Mouse (Mus musculus): ENCODE results near the gene Map3k7cl. TPM values are rescaled to one million over a fixed set of nuclear protein-coding genes. Genes with fewer than 3 reads are reported as not detected.

The Map3k7cl gene
- polyA plus RNA-seq, 1 experiment from 2014 or later, result not detected

DNA sequence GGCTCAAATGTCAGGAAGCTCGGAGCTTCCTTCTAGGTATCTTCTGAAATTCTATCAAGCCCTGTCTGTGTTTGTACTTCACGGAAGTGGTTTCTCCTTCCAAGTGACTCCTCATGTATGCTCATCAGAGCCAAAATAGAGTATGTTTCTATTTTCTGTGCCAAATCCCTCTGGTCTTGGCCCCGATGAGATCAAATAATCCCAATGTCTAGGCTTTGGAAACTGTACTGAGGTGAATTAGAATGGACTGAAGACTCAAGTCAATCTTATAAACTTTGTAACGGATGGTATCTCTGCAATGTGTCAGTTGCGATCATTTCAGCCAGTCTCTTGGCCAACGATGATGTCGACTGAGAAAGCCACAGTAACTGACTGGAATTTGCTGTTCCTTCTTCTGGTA is 15.1 kb downstream of the Map3k7cl start:
- H3K4me3 ChIP-seq, result no peak overlapping the region
- H3K27ac ChIP-seq (replicated peaks), result no peak overlapping the region
- H3K9me3 ChIP-seq, result no peaks in the 10 kb centered on the region
- no peaks in the 10 kb centered on the region for H3K4me1 ChIP-seq (replicated peaks)
- H3K4me2 ChIP-seq, result no peak overlapping the region
- H3K27me3 ChIP-seq, result no peaks in the 10 kb centered on the region
- ATAC-seq (ENCODE audit: low read depth), result no peak
- H3K9ac ChIP-seq, result no peak overlapping the region
- WGBS, result 94% methylated on average over 7 of the region's 7 CpGs
- H3K36me3 ChIP-seq, result no peaks in the 10 kb centered on the region

DNA sequence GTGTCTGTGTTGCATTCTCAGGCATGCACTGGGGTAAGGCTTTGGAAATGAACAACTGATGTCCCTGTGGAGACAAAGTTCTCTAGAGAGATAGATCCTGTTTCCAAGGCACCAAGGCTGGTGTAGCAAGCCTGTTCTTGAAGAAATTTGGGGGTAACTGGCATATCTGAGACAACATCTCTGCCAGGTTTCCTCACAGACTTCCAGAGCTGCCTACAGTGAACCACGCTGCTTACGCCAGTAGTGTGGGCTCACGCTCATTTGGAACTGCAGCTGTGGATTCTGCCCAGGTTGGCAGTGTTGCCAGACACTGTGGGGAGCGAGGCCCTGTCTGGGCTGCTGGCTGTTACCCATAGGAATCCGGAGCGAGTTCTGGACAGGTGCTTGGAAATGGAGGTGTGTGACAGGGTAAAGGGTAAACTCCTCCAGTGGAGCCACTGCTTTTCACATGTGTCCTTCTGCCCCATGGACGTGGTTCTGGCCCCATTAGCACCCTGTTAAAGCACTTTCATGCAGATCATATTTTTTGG is 16.5 kb downstream of the Map3k7cl start:
- H3K4me3 ChIP-seq, result no peak overlapping the region
- H3K4me1 ChIP-seq (replicated peaks), result no peaks in the 10 kb centered on the region
- H3K27me3 ChIP-seq, result no peaks in the 10 kb centered on the region
- H3K36me3 ChIP-seq, result no peaks in the 10 kb centered on the region
- H3K9ac ChIP-seq, result no peak overlapping the region
- no peak overlapping the region for H3K27ac ChIP-seq (replicated peaks)
- WGBS, result 91% methylated on average over 7 of the region's 7 CpGs
- no peak for ATAC-seq (ENCODE audit: low read depth)
- no peak overlapping the region for H3K4me2 ChIP-seq
- no peaks in the 10 kb centered on the region for H3K9me3 ChIP-seq

DNA sequence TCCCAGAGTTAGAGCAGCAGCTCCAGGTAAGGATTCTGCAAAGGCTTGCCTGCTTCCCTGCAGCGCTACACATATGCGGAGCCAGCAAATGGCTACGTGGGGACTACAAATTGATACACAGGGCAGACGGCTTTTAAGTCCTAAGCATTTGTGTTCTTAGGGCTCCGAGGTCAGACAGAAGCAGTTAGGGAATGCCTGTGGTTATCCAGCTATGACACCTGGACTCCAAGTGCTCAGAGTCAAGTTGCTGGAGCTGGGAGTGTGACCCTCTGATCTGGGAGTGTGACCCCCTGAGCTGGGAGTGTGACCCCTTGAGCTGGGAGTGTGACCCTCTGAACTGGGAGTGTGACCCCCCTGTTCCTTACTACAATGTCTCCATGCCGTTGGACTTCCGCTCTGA is 17.2 kb downstream of the Map3k7cl start:
- Histone ChIP-seq H3K4me1 (replicated peaks) (no peaks in the 10 kb centered on the region), H3K27me3 (no peaks in the 10 kb centered on the region), H3K27ac (replicated peaks) (no peak overlapping the region), H3K9ac (no peak overlapping the region), H3K9me3 (no peaks in the 10 kb centered on the region), H3K4me3 (no peak overlapping the region), H3K36me3 (no peaks in the 10 kb centered on the region), H3K4me2 (no peak overlapping the region)
- no peak for ATAC-seq (ENCODE audit: low read depth)
- 80% methylated on average over 7 of the region's 7 CpGs for WGBS

DNA sequence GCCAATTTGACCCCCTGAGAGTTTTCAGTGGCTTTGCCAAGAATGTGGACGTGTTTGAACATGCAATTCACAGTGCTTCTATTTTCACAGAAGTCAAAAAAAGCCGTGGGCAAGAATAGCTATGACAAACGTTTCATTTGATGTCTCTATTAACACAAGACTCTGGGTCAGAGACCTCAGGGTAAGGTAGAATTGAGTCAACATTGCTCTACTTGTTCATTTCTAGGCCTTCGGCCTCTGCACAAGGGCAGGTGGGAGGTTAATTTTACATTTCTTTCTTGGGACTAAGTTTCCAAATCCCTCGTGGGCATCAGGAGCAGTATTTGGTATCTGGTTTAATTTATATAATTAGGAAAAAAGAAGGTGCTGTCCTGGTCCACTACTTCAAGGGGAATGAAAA is 20.3 kb downstream of the Map3k7cl start:
- no peak overlapping the region for H3K9ac ChIP-seq

DNA sequence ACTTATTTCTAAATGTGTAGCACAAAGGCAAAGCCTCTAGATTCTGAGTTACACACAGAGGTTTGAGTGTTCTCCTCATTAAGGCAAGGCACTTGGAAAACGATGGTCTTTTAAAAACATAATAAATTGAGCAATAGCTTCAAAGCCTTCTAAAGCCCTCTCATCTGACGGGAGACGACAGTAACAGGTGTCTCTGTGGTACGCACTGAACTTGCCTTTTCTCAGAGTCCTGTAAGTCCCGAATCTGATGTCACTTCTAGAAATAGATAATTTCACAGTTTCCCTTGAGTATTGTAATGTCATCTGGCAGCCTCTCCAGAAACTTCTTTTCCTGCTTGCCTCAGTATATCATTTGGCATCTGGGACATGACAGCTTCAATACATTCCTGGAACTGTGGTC is 21.0 kb downstream of the Map3k7cl start:
- H3K9ac ChIP-seq, result no peak overlapping the region
- ATAC-seq (ENCODE audit: low read depth), result no peak
- no peak overlapping the region for H3K4me2 ChIP-seq
- no peaks in the 10 kb centered on the region for H3K36me3 ChIP-seq
- WGBS, result 72% methylated on average over 5 of the region's 5 CpGs
- H3K27ac ChIP-seq (replicated peaks), result no peak overlapping the region
- no peak overlapping the region for H3K4me3 ChIP-seq
- H3K27me3 ChIP-seq, result no peaks in the 10 kb centered on the region
- H3K9me3 ChIP-seq, result no peaks in the 10 kb centered on the region
- no peaks in the 10 kb centered on the region for H3K4me1 ChIP-seq (replicated peaks)

More for the DNA sequence above, 20.3 kb downstream of the Map3k7cl start:
- Histone ChIP-seq H3K36me3 (no peaks in the 10 kb centered on the region), H3K9me3 (no peaks in the 10 kb centered on the region), H3K4me3 (no peak overlapping the region), H3K4me2 (no peak overlapping the region), H3K4me1 (replicated peaks) (no peaks in the 10 kb centered on the region), H3K27ac (replicated peaks) (no peak overlapping the region), H3K27me3 (no peaks in the 10 kb centered on the region)
- 78% methylated on average over 5 of the region's 5 CpGs for WGBS
- ATAC-seq (ENCODE audit: low read depth), result no peak

DNA sequence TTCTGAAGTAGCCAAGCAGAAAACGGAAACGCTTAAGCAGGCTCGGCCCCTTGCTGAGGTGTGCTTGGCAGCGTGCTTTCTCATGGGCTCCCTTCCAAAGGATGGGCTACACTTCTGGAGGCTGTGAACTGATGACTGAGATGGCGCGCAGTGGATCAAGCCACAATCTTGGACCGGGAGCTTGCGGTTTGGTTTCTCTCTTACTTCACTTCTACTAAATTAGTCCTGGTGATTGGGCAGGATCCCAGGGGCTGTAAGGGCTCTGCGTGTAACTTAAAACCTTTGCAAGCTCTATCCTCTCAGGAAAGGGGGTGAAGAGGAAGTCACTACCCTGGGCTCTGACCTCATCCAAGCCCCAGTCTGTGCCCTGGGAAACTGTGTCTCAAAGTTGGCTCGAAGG is 22.5 kb downstream of the Map3k7cl start:
- no peak for ATAC-seq (ENCODE audit: low read depth)
- Histone ChIP-seq H3K36me3 (no peaks in the 10 kb centered on the region), H3K9me3 (no peaks in the 10 kb centered on the region), H3K4me3 (no peak overlapping the region), H3K27me3 (no peaks in the 10 kb centered on the region), H3K4me1 (replicated peaks) (0 out of 2 replicates have a peak, but pooled peaks cover 5% of the 10 kb centered on the region), H3K4me2 (no peak overlapping the region), H3K9ac (no peak overlapping the region), H3K27ac (replicated peaks) (no peak overlapping the region)
- 77% methylated on average over 10 of the region's 10 CpGs for WGBS

DNA sequence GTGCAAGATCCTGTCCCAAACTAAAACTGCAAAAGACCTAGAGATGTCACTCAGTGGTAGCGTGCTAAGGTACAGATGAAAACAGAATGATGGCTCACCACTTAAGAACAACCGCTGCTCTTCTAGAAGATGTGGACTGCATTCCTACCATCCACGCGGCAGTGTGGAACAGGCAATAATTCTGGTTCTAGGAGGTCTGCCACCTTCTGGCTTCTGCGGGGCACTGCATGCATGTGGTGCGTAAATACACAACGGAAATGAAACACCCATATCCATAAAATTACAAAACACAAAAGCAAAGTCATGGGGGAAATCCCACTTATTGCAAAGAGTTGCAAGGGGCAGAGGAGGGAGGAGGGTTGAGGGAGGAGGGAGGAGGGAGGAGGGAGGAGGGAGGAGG is 25.8 kb downstream of the Map3k7cl start:
- Histone ChIP-seq H3K36me3 (no peaks in the 10 kb centered on the region), H3K9me3 (no peaks in the 10 kb centered on the region), H3K4me2 (no peak overlapping the region), H3K27me3 (no peaks in the 10 kb centered on the region), H3K9ac (no peak overlapping the region), H3K4me3 (no peak overlapping the region), H3K27ac (replicated peaks) (no peak overlapping the region), H3K4me1 (replicated peaks) (0 out of 2 replicates have a peak, but pooled peaks cover 5% of the 10 kb centered on the region)
- ATAC-seq (ENCODE audit: low read depth), result 0 out of 2 replicates have a peak, but pooled peaks have one; percentile 40
- 91% methylated on average over 7 of the region's 7 CpGs for WGBS

DNA sequence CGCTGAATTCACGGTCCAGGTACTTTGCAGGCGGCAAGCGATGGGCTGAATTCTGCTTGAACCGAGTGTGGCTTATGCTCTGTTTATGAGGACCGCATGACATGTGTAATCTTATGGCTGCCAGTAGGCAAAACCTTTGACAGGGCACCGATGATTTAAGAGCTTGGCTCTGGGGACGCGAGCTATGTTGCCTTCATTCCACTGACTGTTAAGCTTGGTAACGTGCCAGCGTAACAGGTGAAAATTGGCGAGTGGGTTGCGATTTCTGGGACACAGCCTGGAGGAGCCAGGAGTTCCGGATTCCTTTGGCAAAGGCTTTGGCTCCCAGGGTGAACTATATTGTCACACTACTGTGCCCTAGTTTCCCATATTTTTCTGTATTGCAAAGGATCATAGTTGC is 26.3 kb downstream of the Map3k7cl start:
- Histone ChIP-seq H3K4me1 (replicated peaks) (0 out of 2 replicates have a peak, but pooled peaks cover 5% of the 10 kb centered on the region), H3K4me3 (no peak overlapping the region), H3K36me3 (no peaks in the 10 kb centered on the region), H3K27ac (replicated peaks) (no peak overlapping the region), H3K4me2 (no peak overlapping the region), H3K27me3 (no peaks in the 10 kb centered on the region), H3K9ac (no peak overlapping the region), H3K9me3 (no peaks in the 10 kb centered on the region)
- peak; percentile 50 for ATAC-seq (ENCODE audit: low read depth)
- 70% methylated on average over 14 of the region's 14 CpGs for WGBS

DNA sequence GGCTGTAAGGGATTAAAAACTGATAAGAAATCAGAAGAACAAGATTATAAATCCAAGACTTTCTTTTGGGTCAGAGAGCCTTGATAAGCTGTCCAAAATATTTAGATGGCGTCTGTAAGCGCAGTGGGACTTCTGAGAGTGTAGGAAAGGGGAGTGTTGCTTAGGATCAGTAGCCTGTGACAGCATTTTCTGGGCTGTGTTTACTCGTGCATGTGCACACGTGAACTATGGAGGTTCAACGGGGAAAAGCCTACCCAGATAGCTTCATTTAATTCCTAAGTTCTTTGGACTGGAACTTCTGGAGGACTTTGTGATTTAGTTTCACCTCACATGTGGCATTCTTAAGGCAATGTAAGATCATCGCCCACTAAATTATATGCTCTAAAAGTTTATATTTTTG is 29.6 kb downstream of the Map3k7cl start:
- H3K27me3 ChIP-seq, result no peaks in the 10 kb centered on the region
- no peak overlapping the region for H3K4me3 ChIP-seq
- WGBS, result 94% methylated on average over 6 of the region's 6 CpGs
- 0 out of 2 replicates have a peak, but pooled peaks cover 5% of the 10 kb centered on the region for H3K4me1 ChIP-seq (replicated peaks)
- H3K9me3 ChIP-seq, result no peaks in the 10 kb centered on the region
- no peak overlapping the region for H3K4me2 ChIP-seq
- H3K36me3 ChIP-seq, result no peaks in the 10 kb centered on the region
- H3K9ac ChIP-seq, result no peak overlapping the region
- no peak overlapping the region for H3K27ac ChIP-seq (replicated peaks)
- ATAC-seq (ENCODE audit: low read depth), result no peak

DNA sequence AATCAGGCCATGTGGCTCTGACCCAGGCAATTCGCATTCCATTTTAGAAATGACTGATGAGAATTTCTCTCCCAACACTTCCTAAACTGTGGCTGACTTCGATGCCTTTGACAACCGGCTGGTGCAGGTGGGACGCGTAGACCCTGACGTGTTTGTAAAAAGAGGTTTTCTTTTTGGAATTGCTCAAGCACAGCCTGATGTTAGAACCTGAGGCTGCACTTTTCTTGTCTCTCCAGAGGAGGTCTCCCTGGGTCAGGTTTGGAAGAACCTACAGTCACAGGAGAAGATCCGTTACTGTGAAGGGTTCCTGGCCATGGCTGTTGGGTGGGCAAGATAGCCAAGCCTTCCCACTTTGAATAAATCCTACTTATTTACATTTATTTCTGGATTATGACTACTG is 31.5 kb downstream of the Map3k7cl start:
- no peaks in the 10 kb centered on the region for H3K9me3 ChIP-seq
- 85% methylated on average over 7 of the region's 7 CpGs for WGBS
- H3K9ac ChIP-seq, result no peak overlapping the region
- H3K4me1 ChIP-seq (replicated peaks), result 0 out of 2 replicates have a peak, but pooled peaks cover under 1% of the 10 kb centered on the region
- no peak overlapping the region for H3K27ac ChIP-seq (replicated peaks)
- H3K4me3 ChIP-seq, result no peak overlapping the region
- no peak overlapping the region for H3K4me2 ChIP-seq
- H3K36me3 ChIP-seq, result no peaks in the 10 kb centered on the region
- ATAC-seq (ENCODE audit: low read depth), result no peak
- H3K27me3 ChIP-seq, result no peaks in the 10 kb centered on the region

DNA sequence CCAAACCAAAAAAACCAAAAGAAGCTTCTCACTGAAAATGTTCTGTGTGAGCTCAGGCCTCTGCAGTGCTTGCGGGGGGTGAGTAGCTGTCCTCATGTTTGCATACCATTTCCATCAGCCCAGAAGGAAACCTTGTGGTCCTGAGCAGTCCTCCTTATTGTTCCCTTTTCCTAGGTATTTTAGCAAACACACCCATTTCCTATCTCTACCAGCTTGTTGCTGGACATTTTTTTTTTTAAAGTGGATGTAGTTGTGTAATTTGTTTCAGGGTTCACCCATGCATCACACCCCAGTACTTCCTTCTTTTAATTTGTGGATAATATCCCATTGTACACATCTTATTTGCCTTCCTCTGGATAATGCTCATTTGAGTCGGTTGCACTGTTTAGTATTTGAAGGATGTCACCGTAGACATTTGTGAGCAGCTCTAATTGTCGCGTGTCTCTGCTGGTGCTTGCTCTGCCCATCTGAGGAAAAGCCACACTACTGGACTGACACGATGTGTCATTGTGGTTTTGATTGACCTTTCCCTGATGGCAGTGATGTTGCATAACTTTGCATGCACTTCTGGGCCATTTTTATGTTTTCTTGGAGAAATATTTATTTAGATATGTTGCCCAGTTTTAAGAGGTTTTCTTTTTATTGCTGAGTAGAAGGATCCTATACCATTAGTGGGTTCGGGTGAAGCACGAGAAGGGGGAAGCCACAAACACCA is 32.6 kb downstream of the Map3k7cl start:
- Histone ChIP-seq H3K27ac (replicated peaks) (no peak overlapping the region), H3K4me3 (no peak overlapping the region), H3K9ac (no peak overlapping the region), H3K27me3 (no peaks in the 10 kb centered on the region), H3K9me3 (no peaks in the 10 kb centered on the region), H3K36me3 (no peaks in the 10 kb centered on the region), H3K4me1 (replicated peaks) (no peaks in the 10 kb centered on the region), H3K4me2 (no peak overlapping the region)
- ATAC-seq (ENCODE audit: low read depth), result no peak
- WGBS, result 87% methylated on average over 8 of the region's 8 CpGs

DNA sequence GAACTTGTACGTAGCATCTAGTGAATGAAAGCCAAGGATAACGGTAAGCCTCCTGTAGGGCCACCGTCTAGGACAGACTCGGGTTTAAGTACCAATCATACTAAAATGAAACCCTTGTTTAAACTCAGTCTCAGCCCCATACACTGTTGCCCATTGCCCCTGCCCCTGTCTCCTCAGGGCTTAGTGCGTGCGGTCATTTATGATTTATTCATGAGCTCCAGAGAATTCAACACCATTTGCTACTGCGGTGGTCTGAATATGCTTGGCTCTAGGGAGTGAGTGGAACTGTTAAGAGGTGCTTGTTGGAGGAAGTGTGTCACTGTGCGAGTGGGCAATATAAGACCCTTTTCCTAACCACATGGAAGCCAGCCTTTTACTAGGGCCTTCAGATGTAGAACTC is 34.7 kb downstream of the Map3k7cl start:
- Histone ChIP-seq H3K4me2 (no peak overlapping the region), H3K27ac (replicated peaks) (no peak overlapping the region), H3K36me3 (no peaks in the 10 kb centered on the region), H3K9ac (no peak overlapping the region), H3K4me1 (replicated peaks) (no peaks in the 10 kb centered on the region), H3K4me3 (no peak overlapping the region), H3K9me3 (no peaks in the 10 kb centered on the region), H3K27me3 (no peaks in the 10 kb centered on the region)
- ATAC-seq (ENCODE audit: low read depth), result no peak
- 71% methylated on average over 8 of the region's 8 CpGs for WGBS

DNA sequence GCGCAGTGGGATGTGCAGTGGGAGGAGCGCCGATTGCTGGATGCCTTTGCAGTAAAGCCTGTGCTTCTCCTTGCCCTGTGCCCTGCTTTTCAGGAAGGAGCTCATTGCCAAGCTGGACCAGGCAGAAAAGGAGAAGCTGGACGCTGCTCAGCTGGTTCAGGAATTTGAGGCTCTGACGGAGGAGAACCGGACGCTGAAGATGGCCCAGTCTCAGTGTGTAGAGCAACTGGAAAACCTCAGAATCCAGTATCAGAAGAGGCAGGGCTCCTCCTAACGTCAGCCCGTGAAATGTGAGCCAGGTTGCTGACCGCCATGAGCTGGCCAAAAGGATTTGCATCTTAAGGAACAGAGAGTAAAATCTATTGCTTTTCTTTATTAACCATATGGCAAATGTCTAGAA is 41.0 kb downstream of the Map3k7cl start:
- Histone ChIP-seq H3K4me1 (replicated peaks) (peaks cover 12% of the 10 kb centered on the region), H3K4me3 (no peak overlapping the region), H3K27me3 (no peaks in the 10 kb centered on the region), H3K9me3 (peaks cover 5% of the 10 kb centered on the region), H3K4me2 (no peak overlapping the region), H3K9ac (no peak overlapping the region), H3K36me3 (no peaks in the 10 kb centered on the region), H3K27ac (replicated peaks) (no peak overlapping the region)
- 78% methylated on average over 10 of the region's 10 CpGs for WGBS
- no peak for ATAC-seq (ENCODE audit: low read depth)
